Mouse (Mus musculus): Measurements from ENCODE around the gene Nepro. TPM values are rescaled to one million over a fixed set of nuclear protein-coding genes. Genes with fewer than 3 reads are reported as not detected.

The Nepro gene
- 5.9 and 9.0 TPM in 2 replicates for polyA plus RNA-seq (2012)

GRCm38 (mm10) chr16:44724083-44724787, at the start of gene Nepro:
Nepro (plus strand) TSS chr16:44724301.
- TF ChIP-seq GATA1 (IDR thresholded peaks at IDR 0.05; ENCODE audit: low read length): no peak

DNA sequence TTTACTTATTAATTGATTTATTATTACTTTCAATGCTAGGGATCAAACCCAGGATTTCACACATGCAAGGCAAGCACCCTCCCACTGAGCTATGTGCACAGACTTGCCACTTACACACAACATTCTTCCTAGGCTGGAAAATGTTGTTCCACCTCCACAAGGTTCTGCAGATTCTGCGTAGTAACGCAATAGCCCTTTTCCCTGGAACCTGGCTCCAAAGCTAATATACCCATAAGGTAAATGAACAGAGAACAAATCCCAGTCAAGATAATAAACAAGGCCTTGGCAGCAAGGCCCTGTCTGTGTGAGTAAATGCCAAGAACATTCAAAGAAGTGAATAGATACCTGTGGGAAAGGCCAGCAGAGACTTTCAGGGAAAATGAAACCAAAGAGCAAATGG, 47.7 kb upstream of the Nepro start:
- TF ChIP-seq GATA1 (IDR thresholded peaks at IDR 0.05; ENCODE audit: low read length): no peak

DNA sequence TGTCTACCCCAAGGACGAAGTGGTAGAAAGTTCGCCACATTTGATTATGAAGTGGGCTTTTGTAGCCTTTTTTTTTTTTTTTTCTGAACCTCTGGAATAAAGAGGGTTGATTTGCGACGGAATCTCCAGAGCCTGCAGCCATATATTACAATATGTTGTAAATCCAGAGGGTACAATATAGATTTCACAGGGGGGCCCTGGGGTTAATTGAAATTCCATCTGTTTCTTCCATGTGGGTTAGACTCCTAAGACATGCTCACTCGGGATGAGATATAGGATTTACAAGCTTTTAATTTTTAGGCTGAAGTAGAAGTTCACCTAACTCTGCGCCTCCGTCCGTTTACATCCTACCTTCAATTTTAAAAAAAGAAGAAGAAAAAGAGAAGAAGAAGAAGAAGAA, 45.0 kb upstream of the Nepro start:
- no peak for TF ChIP-seq GATA1 (IDR thresholded peaks at IDR 0.05; ENCODE audit: low read length)

DNA sequence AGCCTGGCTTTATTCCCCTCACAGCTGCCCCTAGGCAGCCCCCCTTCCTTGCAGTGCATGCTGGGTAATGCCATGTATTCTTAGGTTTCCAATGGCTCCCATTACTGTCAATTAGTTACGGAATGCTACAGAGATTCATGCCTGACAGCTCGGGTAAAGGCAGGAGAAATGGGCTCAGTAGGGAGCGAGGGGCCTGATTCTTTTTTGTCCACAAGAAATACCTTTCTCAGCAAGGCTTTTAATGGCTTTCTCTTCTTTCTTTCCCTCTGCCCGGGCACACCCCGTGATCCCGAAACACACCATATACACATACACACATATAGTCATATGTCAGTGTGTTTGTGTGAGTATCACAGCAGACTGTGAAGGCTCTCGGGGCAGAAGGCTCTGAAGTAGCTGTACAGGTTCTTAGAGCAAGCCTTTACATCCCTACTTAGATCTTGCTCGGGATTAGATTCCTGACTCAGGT, 44.6 kb upstream of the Nepro start:
- TF ChIP-seq GATA1 (IDR thresholded peaks at IDR 0.05; ENCODE audit: low read length): no peak

GRCm38 (mm10) chr16:44680756-44681498, 43.2 kb upstream of the Nepro start:
- no peak for TF ChIP-seq GATA1 (IDR thresholded peaks at IDR 0.05; ENCODE audit: low read length)

DNA sequence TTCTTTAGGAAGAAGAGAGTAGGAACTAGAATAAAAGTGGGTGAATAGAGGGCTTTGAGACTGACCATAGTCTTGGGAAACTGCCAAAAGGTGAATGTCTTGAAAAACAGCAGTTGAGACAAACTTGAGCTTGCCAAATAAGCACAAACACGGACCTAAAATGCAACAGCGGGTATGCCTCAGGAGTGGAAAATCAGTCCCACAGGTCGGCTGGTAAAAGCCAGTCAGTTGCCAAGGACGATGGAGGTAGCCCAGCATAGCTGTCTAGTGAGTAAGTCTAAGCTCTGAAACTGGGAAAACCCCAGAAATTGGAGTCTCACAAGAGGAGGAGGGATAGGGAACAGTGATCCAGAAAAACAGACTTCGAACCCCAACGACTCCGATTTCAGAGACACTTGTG, 39.5 kb upstream of the Nepro start:
- TF ChIP-seq GATA1 (IDR thresholded peaks at IDR 0.05; ENCODE audit: low read length): no peak

GRCm38 (mm10) chr16:44685401-44685800, 38.7 kb upstream of the Nepro start:
- no peak for TF ChIP-seq GATA1 (IDR thresholded peaks at IDR 0.05; ENCODE audit: low read length)

- TF ChIP-seq GATA1 (IDR thresholded peaks at IDR 0.05; ENCODE audit: low read length): no peak
Measured at GRCm38 (mm10) chr16:44686991-44687718, 36.9 kb upstream of the Nepro start.

DNA sequence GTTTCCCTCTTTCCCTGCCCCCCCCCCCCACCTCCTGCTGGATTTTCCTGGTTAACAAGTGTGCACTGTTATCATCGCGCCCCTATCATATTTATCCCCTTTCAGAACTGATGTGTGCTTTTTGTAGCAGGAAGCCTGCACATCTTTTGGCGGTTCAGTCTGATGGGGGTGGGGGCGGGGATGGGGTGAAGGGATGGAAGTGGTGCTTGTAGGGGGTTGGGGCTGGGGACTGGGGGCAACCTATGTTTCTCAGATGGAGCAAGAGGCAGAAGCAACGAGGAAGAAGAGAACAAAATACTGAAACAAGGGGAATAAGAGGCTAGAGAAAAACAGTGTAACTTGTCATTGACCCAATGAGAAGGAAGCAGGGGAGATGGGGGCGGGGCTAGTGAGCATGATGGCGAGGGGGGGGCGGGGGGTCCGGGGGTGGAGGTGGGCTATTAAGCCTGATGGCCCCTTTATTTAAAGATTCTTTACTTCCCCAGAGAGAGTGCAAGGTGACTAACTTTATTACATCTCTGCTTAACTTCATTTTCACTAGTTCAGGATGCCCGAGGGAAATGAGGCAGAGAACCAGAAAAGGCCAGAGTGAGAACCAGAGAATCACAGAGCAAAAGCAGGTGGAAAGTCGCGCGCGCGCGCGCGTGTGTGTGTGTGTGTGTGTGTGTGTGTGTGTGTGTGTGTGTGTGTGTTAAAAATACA, 36.2 kb upstream of the Nepro start:
- no peak for TF ChIP-seq GATA1 (IDR thresholded peaks at IDR 0.05; ENCODE audit: low read length)

- no peak for TF ChIP-seq GATA1 (IDR thresholded peaks at IDR 0.05; ENCODE audit: low read length)
Measured at GRCm38 (mm10) chr16:44688507-44688906, 35.6 kb upstream of the Nepro start.

- TF ChIP-seq GATA1 (IDR thresholded peaks at IDR 0.05; ENCODE audit: low read length): no peak
Measured at GRCm38 (mm10) chr16:44690501-44690900, 33.6 kb upstream of the Nepro start.

DNA sequence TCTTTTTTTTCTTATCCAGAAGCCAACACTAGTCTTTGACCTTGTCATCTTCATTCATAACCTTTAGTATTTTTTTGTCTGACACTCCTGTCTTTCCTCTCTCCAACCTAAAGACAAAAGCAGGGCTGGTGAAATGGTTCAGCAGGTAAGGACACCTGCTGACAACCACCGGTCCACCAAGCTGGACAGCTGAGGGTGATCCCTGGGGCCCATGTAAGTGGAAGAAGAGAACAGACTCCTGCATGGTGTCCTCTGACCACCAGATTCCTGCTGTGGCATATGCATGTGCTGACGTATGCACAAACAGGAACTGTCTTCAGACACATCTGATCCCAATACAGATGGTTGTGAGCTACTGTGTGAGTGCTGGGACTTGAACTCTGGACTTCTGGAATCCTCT, 33.0 kb upstream of the Nepro start:
- no peak for TF ChIP-seq GATA1 (IDR thresholded peaks at IDR 0.05; ENCODE audit: low read length)

DNA sequence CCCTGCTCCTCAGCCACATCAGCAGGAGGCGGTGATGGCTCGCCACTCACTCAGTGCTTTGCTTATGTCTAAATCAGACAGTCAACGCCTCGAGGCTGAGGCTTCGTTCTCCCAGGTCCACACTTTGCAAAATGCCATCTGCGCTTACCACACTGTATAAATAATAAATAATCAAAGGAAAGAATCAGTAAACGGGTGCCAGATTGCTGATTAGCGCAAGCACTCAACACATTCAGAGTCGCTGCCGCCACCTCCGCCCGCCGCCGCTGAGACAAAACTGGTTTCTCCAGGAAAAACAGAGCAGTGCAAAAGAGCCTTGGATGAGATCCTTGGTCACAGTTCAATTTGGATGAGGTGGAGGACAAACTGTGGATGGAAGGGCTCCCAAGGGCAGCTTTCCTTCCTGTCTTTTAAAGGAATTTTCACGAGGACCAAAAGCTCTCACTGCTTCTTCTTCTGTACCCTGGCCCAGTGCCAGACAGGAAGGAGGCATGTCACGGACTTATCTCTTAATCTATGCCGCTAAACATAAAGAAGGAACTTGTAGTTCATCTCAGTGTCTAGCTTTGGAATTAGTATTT, 32.5 kb upstream of the Nepro start:
- no peak for TF ChIP-seq GATA1 (IDR thresholded peaks at IDR 0.05; ENCODE audit: low read length)

GRCm38 (mm10) chr16:44692541-44692940, 31.6 kb upstream of the Nepro start:
- TF ChIP-seq GATA1 (IDR thresholded peaks at IDR 0.05; ENCODE audit: low read length): no peak

GRCm38 (mm10) chr16:44693695-44694094, 30.4 kb upstream of the Nepro start:
- TF ChIP-seq GATA1 (IDR thresholded peaks at IDR 0.05; ENCODE audit: low read length): no peak
